Mouse (Mus musculus): ENCODE measurements around the gene Gucy2d.

The Gucy2d gene

DNA sequence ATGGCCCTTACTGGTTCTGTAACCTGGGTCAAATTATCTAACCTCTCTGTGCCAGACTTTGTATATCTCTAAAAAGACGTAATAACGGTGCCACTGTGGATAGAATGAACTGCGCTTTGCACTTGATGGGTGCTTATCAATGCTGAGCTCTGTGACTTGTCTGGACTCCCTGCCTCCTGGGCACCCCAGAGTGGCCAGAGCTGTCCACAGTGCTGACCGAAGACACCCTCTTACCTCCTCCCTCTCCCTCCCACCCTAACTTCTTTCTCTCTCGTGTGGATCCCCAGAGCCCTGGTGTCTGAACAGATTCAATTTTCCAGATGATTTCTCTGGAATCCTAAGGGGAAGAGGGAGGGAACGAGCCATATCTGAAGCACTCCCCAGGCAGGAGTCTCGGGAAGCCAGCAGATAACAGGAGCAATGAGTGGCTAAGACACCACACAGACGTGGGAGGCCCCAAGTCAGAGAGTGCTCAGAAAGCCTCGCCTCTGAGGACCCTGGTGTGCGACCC is at the start of gene Gucy2d:
TSS of gene Gucy2d (plus strand) at position 461 of the 511 bp plus-strand sequence.
- in situ Hi-C loops (cut with MboI, MseI) = loop anchor here in 1 of 2 experiments (10.0 kb wide), 1 partner anchor 1735 kb away; no protein-coding TSS in a partner anchor

DNA sequence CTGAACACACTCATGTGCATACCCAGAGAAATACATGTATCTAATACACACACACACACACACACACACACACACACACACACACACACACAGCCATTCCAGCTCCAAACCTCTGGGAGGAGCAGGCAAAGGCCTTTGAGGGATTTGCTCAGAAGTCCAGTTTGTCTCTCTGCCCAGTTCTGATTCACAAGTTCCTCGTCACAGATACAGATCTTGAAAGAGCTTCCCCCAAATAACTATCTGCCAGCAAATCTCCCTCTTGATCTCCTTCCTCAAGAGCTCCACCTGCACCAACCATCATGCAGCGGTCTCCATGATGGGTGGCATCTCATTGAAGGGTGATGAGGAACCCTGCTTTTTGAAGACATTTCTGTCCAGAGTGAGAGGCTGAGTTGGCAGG is 49.7 kb upstream of the Gucy2d start:
- in situ Hi-C loops (cut with MboI, MseI) = no loop called here

DNA sequence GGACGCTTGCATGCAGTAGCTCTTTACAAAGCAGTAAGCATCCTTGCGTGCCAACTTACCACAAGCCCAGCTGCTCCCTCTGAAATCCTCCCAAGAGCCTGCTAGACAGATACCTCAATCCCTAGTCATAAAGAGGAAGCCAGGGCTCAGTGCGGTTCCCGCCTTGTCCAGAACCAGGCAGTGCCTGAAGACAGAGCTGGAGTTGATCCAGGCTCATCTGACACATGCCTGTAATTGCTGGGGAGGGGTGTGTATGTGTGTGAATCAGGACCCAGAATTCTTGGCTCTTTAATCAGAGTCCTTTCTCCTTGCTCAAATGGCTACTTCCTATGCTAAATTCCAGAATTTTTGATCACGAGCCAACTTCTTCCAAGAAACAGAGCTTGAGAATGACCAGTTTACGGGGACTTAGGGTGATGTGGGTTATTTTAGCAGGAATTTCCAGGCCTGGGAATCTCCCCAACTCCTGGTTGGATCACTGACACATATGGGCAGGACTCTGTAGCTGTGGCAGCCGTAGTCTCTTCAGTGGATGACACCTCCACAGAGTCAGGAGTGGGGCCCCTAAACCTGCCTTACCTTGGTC is 48.8 kb upstream of the Gucy2d start:
- in situ Hi-C loops (cut with MboI, MseI) = no loop called here

DNA sequence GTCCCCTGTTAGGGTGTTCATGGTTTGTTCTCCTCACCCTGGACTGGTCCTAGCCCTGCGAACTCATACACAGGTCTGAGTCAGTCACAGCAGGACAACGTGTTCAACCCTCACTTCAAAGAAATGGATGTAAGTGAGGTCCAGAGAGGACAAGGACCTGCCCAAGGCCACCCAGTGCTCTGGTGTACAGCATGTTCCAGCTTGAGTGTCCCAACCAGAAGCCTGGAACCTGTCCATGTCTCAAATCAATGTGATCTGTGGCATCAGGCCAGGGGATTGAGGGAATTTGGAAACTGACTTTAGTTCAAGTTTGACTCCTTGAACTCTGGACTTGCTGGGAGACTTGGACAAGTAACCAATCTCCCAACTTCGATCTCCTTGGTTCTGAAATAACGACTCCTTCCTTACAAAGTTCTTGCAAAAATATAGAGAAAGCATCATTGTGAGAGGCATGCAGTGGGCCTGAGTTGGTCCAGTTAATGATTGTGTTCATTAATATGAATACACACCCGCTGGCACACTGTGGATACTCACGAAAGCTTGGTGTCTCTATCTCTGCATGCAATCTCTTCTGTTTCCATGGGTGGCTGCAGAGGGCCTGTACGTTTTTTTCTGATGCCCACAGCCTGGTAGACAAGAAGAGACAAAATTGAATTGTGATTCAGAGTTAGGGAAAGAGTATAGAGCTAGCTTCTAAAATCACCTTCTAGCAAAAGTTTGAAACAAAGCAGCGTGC is 47.6 kb upstream of the Gucy2d start:
- in situ Hi-C loops (cut with MboI, MseI) = no loop called here

DNA sequence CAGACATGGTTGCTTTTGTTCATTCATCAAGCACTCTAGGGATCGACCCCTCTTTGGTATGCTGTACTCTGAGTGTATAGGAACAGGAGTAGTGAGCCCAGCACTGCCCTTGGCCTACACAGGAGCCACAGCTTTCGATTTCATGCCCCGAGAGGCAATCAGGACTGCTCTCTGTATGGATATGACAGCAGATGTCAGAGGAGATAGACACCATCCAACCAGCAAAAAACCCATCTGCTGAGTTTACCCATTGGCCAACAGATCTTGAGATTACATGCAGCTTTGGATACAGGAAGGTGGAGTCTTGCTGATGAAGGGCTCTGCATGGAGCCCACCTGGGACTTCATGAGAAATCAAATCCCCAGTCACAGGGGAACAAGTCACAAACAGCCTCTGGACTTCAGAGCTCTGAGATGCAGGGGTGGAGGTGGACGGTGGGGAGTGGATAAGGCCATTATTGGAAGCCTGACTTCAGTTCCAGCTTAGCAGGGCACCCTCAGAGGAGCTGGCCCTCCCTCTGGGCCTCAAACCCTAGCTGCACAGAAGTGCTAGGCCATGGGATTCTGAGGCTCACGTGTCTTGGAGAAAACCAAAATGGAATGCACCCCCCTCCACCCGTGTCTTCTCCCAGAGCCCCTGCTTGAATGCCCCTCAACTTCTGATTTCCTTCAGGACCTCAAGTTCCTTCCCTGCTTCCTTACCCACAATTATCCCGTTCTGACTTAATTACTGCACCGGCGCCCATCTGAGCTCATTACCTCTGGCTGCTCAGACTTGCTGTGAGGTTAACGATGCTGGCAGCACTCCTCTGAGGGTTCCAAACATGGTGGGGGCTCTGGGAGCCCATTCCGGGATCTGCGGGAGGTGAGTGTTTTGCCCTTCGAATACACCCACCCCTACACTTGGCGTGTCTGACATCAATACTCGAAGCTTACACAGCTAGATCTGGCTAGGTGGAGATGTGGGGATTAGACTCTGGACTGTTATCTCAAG is 37.3 kb upstream of the Gucy2d start:
- in situ Hi-C loops (cut with MboI, MseI) = no loop called here

DNA sequence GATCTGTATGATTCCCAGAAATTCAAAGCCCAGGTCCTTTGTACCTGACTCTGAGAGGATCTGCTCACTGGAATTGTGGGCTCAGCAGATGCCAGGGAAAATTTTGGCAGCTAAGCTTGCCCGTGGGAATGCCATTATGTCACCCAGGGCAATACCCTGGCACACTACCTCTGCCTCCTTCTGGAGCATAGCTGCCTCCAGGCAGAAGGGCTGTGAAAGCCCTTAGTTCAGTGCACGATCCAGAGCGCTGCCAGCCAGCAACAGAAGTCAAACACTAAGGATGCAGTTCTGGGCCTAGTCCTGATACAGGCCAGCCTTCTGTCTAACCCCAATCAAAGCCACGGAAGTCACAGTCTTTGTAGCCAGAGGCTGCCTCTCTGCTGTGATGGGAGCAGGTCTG is 36.2 kb upstream of the Gucy2d start:
- in situ Hi-C loops (cut with MboI, MseI) = no loop called here

DNA sequence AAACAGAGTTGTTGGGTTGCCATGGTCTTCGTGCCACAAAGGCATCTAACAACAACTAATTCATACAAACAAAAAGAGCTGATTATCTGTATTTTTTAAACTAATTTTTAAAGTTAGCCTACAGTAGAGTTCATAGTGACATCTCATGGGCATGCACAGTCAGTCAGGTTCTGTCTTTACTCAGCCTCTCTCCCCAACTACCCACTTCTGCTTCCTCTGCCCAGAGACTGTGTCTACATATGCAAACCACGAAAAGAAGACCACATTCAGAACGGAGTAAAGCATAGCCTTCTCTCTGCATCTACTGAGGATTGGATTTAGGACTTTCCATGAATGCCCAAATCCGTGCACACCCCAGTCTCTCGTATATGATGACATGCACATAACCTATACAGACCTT is 32.6 kb upstream of the Gucy2d start:
- in situ Hi-C loops (cut with MboI, MseI) = no loop called here

DNA sequence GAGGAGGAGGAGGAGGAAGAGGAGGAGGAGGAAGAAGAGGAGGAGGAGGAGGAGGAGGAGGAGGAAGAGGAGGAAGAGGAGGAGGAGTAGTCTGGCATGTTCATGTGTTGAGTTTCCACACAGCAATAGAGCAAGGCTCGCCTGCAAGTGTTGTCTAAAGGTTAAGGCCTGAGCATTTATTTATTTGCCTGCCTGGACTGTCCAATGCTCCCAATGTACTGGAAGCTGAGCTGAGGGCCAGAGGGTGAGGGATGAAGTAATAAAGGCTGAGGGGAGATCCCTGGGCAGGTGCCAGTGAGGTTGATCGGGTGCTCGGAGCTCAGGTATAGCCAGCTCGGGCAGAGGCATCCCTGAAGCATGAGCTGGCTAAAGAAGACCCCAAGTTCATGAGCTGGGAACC is 27.1 kb upstream of the Gucy2d start:
- in situ Hi-C loops (cut with MboI, MseI) = no loop called here

DNA sequence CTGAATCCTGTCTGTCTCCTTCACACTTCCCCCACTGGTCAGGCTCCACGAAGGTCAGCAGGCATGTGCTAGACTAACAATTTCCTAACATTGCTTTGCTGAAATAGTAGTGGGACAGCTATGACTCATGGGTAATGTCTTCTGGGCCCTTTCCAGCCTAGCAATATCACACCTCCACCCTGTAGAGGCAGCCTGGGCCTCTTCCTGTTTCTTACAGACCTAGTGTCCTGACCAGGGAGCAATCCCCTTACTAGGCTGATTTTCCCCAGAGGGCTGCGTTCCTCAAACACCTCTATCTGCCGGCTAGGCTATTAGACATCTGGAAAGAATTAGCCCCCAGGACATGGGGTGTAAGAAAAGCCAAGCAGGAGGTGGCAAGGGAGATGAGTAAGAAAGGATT is 24.7 kb upstream of the Gucy2d start:
- in situ Hi-C loops (cut with MboI, MseI) = no loop called here

DNA sequence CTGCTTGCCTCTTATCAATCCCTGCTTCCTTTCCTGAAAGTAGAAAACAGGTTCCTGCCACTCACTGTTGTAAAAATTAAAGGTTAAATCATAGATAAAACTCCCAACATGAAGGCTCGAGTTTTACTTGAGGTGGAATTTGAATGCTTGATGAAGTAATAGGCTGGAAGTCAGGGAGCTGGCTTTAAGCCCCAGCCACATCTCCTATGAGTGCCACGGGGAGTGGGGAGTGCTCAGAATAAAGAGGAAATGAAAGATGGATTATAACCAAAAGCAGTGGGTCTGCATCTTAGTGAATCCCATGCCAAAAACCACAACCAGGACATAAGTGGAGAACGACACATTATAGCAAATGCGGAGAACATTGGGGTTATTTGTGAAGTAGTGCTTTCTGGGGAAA is 24.2 kb upstream of the Gucy2d start:
- in situ Hi-C loops (cut with MboI, MseI) = no loop called here

DNA sequence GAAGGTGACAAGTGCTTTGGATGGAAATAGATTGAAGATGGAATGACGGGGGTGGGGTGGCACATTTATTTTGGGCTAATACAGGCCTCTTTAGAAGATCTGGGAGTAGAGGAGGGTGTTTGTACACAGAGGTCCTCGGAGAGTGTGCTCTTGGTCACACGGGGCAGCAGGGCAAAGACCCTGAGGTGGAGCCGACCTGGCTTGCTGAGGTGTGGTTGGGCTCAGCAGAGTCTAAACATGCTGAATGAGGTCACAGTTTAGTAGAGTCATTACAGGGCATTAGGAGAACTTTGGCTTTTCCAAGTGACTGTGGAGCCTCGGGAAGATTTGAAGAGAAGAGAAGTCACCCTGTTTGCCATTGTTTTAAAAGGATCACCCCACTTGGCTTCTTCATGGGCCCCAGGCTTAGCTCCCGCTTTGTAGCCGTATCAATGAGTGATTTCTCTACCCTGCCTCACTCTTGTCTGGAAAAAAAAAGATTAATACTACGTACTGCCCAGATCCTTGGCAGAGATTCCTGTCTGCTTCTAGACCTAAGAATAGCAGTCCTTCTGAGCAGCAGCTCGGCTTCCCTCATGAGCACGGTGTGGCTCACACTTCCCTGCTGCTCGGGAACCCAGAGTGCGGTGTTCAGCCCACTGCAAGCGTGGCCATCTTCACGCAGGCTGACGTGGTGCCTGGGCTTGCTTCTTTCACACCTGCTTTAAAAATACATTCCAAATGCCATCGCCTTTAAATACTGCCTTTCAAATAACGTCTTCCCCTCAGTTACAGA is 22.0 kb upstream of the Gucy2d start:
- in situ Hi-C loops (cut with MboI, MseI) = no loop called here

DNA sequence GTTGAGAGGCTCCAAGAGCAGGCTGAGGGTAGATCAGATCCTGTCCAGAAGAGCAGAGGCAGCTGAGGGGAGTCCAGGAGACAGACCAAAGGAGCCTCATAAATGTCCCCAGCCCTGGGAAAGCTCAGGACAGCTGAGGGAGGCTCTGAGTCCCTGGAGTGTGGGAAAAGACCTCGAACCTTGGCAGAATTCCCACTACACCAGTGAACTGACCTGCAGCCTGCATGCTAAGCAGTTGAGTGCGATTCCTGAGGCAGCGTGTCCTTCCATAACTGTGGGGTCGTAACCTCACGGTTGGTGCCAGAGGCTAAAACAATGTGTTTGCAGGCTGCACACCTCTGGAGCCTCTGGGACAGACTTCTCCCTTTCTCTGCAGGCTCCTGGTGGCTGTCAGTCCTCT is 20.9 kb upstream of the Gucy2d start:
- in situ Hi-C loops (cut with MboI, MseI) = no loop called here

DNA sequence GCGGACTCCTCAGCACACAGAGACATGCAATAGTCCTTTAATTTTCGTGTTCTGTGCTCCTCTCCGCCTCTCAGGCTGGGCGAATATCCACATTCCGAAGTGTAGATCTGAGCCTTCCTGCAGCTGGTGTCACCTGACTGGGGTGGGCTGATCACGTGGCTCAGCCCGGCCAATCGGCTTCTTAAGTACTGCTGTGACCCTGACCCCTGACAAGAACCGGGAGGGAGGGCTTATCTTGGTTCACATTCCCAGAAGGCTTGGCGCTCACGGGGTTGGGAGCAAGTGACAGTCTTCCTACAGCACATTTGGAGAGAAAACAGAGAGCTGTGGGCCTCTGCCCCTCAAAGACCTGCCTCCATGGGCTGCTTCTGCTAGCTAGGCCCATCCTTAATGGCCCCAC is 16.7 kb upstream of the Gucy2d start:
- in situ Hi-C loops (cut with MboI, MseI) = loop anchor here in 1 of 2 experiments (5.0 kb wide), 1 partner anchor 66 kb away; no protein-coding TSS in a partner anchor

DNA sequence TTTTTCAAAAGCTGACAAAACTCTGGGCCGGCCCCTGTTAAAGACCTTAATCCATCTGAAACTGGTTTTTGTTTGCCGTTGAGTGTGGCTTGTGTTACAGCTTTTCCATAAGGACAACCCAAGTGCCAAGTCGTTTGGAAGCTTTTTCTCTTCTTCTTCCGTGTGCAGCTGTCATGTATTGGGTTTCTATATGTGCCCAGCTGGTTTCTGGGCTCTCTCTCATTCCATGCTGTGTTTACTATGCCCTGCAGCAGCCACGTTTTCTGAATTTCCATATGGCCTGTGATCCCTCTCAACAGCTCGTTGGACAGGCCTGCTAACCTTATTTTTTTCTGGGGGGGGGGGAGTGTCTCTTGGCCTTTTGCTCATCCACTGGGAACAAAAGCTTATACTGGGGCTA is 15.8 kb upstream of the Gucy2d start:
- in situ Hi-C loops (cut with MboI, MseI) = loop anchor here in 1 of 2 experiments (5.0 kb wide), 1 partner anchor 67 kb away; no protein-coding TSS in a partner anchor

DNA sequence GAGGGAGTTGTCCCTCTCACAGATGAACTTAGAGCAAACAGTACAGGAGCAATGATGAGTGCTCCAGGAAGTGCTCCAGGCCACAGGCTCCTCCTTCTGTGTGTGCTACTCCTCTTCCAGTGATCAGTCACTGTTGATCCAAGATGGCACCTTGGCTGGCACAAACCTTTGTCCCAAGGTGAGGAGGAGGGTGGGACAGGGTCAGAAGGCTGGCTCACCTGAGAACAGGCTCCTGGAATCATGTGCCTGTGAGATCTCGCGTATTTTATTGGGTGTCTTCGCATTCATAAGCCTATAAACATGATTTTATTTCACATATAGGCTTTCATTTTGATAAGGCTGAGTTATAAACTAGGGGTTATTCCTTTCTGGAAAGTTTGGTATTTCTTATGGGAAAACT is 14.7 kb upstream of the Gucy2d start:
- in situ Hi-C loops (cut with MboI, MseI) = no loop called here

DNA sequence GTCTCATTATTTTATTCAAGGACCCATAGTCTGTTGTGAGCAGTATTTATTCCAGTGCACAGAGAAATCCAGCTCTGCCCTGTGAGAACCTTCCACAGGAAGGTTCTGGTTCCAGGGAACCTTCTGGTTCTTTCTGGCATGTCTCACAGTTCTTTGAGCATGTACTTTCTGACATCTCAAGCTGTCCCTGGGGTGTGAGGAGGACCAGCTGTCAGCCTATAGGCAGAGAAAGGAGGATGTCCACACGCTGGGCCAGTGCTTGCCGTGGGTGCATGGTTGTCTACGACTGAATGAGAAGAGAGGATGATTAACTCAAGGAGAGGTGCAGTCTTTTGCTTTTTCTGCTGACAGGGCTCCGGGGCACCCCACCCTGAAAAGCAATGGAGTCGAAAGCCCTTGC is 13.6 kb upstream of the Gucy2d start:
- in situ Hi-C loops (cut with MboI, MseI) = no loop called here

DNA sequence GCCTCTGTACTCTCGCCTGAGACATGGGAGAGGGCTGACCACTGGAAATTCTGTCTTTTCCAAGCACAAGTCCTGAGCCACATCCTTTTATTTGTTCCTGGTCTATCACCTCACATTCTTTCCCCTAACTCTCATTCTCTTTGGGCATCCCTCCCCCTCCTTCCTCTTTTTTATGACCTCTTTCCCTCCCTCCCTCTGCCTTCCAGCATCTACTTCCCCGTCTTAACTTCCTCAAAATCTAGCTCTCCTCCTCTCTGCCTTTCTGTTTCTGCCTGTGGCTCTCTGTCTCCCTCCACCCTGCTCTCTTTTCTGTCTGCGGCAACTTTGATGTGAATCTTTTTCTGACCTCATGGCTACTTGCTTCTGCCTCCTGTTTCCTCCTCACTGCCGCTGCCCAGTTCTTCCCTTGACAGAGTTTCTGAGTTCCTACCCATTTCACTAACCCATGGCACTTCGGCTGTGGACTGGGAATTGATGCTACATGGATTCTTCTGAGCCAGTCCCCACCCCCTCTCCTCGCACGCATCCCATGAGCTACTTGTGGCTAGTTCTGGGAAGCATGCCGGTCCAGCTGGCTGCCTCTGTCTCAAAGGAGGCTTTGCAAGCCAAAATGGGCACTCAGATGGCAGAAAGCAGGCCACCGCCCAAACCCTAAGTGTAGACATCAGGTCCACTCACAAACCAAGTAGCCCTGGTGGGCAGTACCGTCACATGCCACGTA is 12.9 kb upstream of the Gucy2d start:
- in situ Hi-C loops (cut with MboI, MseI) = no loop called here

DNA sequence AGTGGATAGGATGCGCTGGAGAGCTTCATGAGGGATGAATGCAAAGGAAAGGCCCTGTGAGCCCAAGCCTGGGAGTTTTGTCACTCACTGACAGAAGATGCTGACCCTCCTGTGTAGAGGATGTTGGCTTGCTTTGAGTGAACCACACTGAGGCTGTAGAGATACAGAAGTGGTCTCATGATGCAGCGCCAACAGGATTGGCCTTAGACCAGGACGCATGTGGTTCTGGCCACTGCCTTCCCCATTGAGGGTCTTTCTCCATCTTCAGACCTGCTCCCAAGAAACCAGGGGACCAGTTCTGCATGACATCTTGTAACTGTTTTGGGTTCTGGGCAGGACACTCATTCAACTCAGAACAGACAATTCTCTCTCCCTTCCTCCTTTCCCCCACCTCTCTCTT is 10.6 kb upstream of the Gucy2d start:
- in situ Hi-C loops (cut with MboI, MseI) = no loop called here

DNA sequence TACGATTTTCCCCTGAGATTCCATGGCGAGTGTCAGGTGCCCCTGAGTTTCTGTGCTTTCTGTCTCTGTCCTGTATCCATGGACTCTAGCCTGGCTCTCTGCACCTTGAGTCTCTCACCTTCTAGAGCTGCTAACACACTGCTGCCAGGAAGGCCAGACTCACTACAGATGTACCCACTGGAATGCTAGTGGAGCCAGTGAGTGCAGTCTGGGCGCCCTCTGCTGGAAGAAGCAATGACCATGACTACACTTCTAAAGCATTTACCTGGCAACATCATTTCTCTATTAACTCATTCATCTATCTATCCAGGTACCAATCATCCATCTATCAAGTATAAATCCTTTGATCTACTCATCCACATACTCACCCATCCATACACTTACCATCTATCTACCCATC is 9.4 kb upstream of the Gucy2d start:
- in situ Hi-C loops (cut with MboI, MseI) = loop anchor here in 1 of 2 experiments (10.0 kb wide), 1 partner anchor 1726 kb away; no protein-coding TSS in a partner anchor

DNA sequence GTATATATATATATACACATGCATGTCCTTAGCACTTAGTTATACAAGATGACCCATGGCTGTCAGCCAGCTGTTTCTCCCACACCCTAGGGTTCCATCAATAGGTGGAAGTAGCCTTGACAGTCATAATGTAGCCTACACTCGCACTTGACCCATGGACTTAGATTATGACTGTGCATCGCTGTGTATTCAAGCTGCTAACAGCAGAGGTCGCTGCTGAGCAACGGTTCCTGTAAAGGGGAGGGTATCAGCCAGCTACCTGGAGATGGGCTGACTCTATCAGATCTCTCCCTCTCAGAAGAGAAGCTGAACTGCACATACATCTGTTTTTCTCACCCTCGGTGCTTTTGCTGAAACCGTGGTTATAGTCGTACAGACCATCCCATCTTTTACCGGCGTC is 2.6 kb upstream of the Gucy2d start:
- in situ Hi-C loops (cut with MboI, MseI) = loop anchor here in 1 of 2 experiments (10.0 kb wide), 1 partner anchor 1733 kb away; no protein-coding TSS in a partner anchor
